Comparison of ENCODE assay signal across 14 mouse cellular contexts in genomic region chr5:121720888-121721585, GRCm38 (mm10). TPM values are rescaled to one million over a fixed set of nuclear protein-coding genes. Genes with fewer than 3 reads are reported as not detected.
DNase-seq lines count a peak whose midpoint lies in the region; ATAC-seq and TF ChIP-seq lines count a peak whose summit lies in the region.
"Had no signal": no experiment of that assay in that cellular context is flagged by ENCODE, and none has a peak within 500 bp of the region (broad histone marks: within the 10 kb centered on the region; RNA-seq: fewer than 3 reads in every experiment).

No protein-coding gene starts in this region.

- H3K4me1 ChIP-seq in intestine, postnatal 0 days (replicated peaks; ENCODE audit: control insufficient read depth, insufficient read depth, low read length), result peaks cover 3% of the 10 kb centered on the region; the same call in 1 of the 2 replicates
- H3K4me1 ChIP-seq in intestine, embryonic 15.5 days (replicated peaks), result peaks cover 16% of the 10 kb centered on the region
- H3K4me1 ChIP-seq in lung, postnatal 0 days (ENCODE audit: insufficient read depth, low read depth, low read length), result peaks cover 9% of the 10 kb centered on the region

- no peak overlapping the region for H3K4me3 ChIP-seq in intestine, postnatal 0 days (ENCODE audit: low read depth, low read length)
- no peak overlapping the region for H3K4me3 ChIP-seq in intestine, embryonic 15.5 days (replicated peaks)
- H3K4me3 ChIP-seq in lung, postnatal 0 days (ENCODE audit: low read depth, low read length), result no peak overlapping the region
- H3K4me3 ChIP-seq: embryonic facial prominence, embryonic 12.5 days; hindbrain, embryonic 12.5 days; myocyte had no signal

- no peaks in the 10 kb centered on the region; the same call in 1 of the 2 replicates for H3K36me3 ChIP-seq in intestine, postnatal 0 days (ENCODE audit: control insufficient read depth, insufficient read depth)
- H3K36me3 ChIP-seq in intestine, embryonic 15.5 days, result 0 out of 2 replicates have a peak, but pooled peaks cover 3% of the 10 kb centered on the region
- no peaks in the 10 kb centered on the region for H3K36me3 ChIP-seq in lung, postnatal 0 days (ENCODE audit: insufficient read depth, low read length)
- H3K36me3 ChIP-seq: embryonic facial prominence, embryonic 12.5 days had no signal

- in situ Hi-C loops in Patski (cut with MboI; ENCODE audit: low pct_unique_long_range_greater_than_20kb), result no loop called here

- no peak overlapping the region for H3K9ac ChIP-seq in intestine, postnatal 0 days (ENCODE audit: low read depth, low read length)
- H3K9ac ChIP-seq in intestine, embryonic 15.5 days, result no peak overlapping the region
- H3K9ac ChIP-seq in lung, postnatal 0 days (replicated peaks; ENCODE audit: low read depth), result no peak overlapping the region
- H3K9ac ChIP-seq: embryonic facial prominence, embryonic 12.5 days; hindbrain, embryonic 12.5 days had no signal

- no peak overlapping the region for H3K27ac ChIP-seq in intestine, postnatal 0 days (ENCODE audit: low read depth, low read length)
- H3K27ac ChIP-seq in intestine, embryonic 15.5 days, result no peak overlapping the region
- H3K27ac ChIP-seq in lung, postnatal 0 days (ENCODE audit: low read length), result no peak overlapping the region
- H3K27ac ChIP-seq: embryonic facial prominence, embryonic 12.5 days; hindbrain, embryonic 12.5 days had no signal

- no peaks in the 10 kb centered on the region for H3K9me3 ChIP-seq in intestine, postnatal 0 days (ENCODE audit: control insufficient read depth)
- no peaks in the 10 kb centered on the region for H3K9me3 ChIP-seq in intestine, embryonic 15.5 days
- H3K9me3 ChIP-seq in lung, postnatal 0 days (ENCODE audit: low read length), result no peaks in the 10 kb centered on the region
- H3K9me3 ChIP-seq: embryonic facial prominence, embryonic 12.5 days; hindbrain, embryonic 12.5 days had no signal

- DNase-seq in lung, postnatal 0 days (ENCODE audit: low spot score), result no peak
- no peak for DNase-seq in lung, adult 18-20 months
- DNase-seq in Patski (ENCODE audit: low read depth, low spot score), result no peak
- DNase-seq in adrenal gland, adult 8-10 months, result no peak
- no peak for DNase-seq in frontal cortex, postnatal 25 days (ENCODE audit: low spot score in 2 of 2)
- DNase-seq: cerebellum, adult 11-12 months; left cerebral cortex, postnatal 4 days had no signal

- no peak for TF ChIP-seq EP300 in lung, postnatal 0 days (IDR thresholded peaks at IDR 0.05)

- WGBS in intestine, postnatal 0 days, result 81% methylated on average over 5 of the region's 5 CpGs
- WGBS in intestine, embryonic 15.5 days, result 95% methylated on average over 5 of the region's 5 CpGs
- 79% methylated on average over 5 of the region's 5 CpGs for WGBS in lung, postnatal 0 days

- ATAC-seq in intestine, postnatal 0 days, result no peak
- ATAC-seq in intestine, embryonic 15.5 days, result no peak
- ATAC-seq in lung, postnatal 0 days, result no peak
- no peak for ATAC-seq in Patski
- ATAC-seq in erythroid progenitor cell, adult 5-6 weeks (replicated peaks; ENCODE audit: low FRiP score, poor library complexity, severe bottlenecking), result peak; percentile 54; the same call in 1 of the 2 replicates
- ATAC-seq: forebrain, embryonic 16.5 days had no signal

- H3K4me2 ChIP-seq in intestine, postnatal 0 days (replicated peaks; ENCODE audit: low read depth), result no peak overlapping the region
- no peak overlapping the region for H3K4me2 ChIP-seq in intestine, embryonic 15.5 days (replicated peaks)
- no peak overlapping the region for H3K4me2 ChIP-seq in lung, postnatal 0 days (replicated peaks; ENCODE audit: low read depth, low read length)
- H3K4me2 ChIP-seq: embryonic facial prominence, embryonic 12.5 days; hindbrain, embryonic 12.5 days had no signal

- TF ChIP-seq CTCF in intestine, postnatal 0 days (IDR thresholded peaks at IDR 0.05; ENCODE audit: low read depth), result peak; percentile 58
- TF ChIP-seq CTCF in lung, postnatal 0 days (IDR thresholded peaks at IDR 0.05), result peak; percentile 53
- peak; percentile 57 for TF ChIP-seq CTCF in Patski (IDR thresholded peaks at IDR 0.05)

- POLR2A ChIA-PET in Patski (lab: Charles Lee), result interaction anchor here (1.0 to 1.6 kb wide), 3 partner anchors 9 to 13 kb away, joined by 3 read pairs; no protein-coding TSS in a partner anchor

- CTCF ChIA-PET in Patski (lab: Charles Lee), result interaction anchor here (1.0 to 2.9 kb wide), 3 partner anchors 7 to 70 kb away, joined by 3 to 9 read pairs (median 3); no protein-coding TSS in a partner anchor

- no peaks in the 10 kb centered on the region for H3K27me3 ChIP-seq in intestine, postnatal 0 days (replicated peaks; ENCODE audit: control insufficient read depth, insufficient read depth, low read length)
- H3K27me3 ChIP-seq in intestine, embryonic 15.5 days (replicated peaks), result no peaks in the 10 kb centered on the region
- no peaks in the 10 kb centered on the region for H3K27me3 ChIP-seq in lung, postnatal 0 days (replicated peaks; ENCODE audit: insufficient read depth, low read length)
- H3K27me3 ChIP-seq in Patski, result no peaks in the 10 kb centered on the region
- H3K27me3 ChIP-seq: embryonic facial prominence, embryonic 12.5 days; hindbrain, embryonic 12.5 days had no signal

RNA-seq across cellular contexts. Expression of gene Atxn2, which starts 9.9 kb away (rescaled TPM):
- polyA plus RNA-seq in intestine, postnatal 0 days (2015; fragmentation: Nextera tagmentation; extraction: Ambion mirVana), result 54.3 and 62.6 TPM in 2 replicates
- 56.7 and 59.0 TPM in 2 replicates for polyA plus RNA-seq in intestine, embryonic 15.5 days (2015; fragmentation: Nextera tagmentation; extraction: Ambion mirVana)
- 40.6 and 45.3 TPM in 2 replicates for polyA plus RNA-seq in lung, postnatal 0 days (2015; fragmentation: Nextera tagmentation; extraction: Ambion mirVana)
- 209 TPM for polyA plus RNA-seq in Patski (2021)
- total RNA-seq in erythroid progenitor cell, adult 5-6 weeks (2015; ENCODE audit: low replicate concordance), result 171 and 190 TPM in 2 replicates
- 170 and 182 TPM in 2 replicates for total RNA-seq in erythroid progenitor cell, adult 5-6 weeks (2017; ENCODE audit: low replicate concordance)
- 100 to 1,000 TPM; 177 to 211 (median 197) TPM for total RNA-seq in adrenal gland, adult 8-10 months (2022)
